Mouse (Mus musculus) hindbrain, embryonic 10.5 days (tissue): ENCODE results near the gene Sned1. TPM values are rescaled to one million over a fixed set of nuclear protein-coding genes. Genes with fewer than 3 reads are reported as not detected.
"Not testable (repeated sequence)": the region's sequence is repeated elsewhere in the genome, so short reads cannot be mapped to it uniquely, and the experiment has no call there.

ENCODE experiments used
- DNase-seq: peaks from one replicate; pipeline ENCODE4 v3.0.0-alpha.2; 2017; ENCODE audit warnings: low spot score
- H3K27ac ChIP-seq: fragments of 300-500 bp; sonication (generic); 2 replicates; pipeline ENCODE4 v1.5.1; 2016; ENCODE audit warnings: mild to moderate bottlenecking, moderate library complexity
- H3K27me3 ChIP-seq: fragments of 300-500 bp; sonication (generic); 2 replicates; pipeline ENCODE4 v1.6.1; 2016; ENCODE audit warnings: mild to moderate bottlenecking; ENCODE audit not compliant: poor library complexity, insufficient read depth, severe bottlenecking
- H3K36me3 ChIP-seq: fragments of 300-500 bp; sonication (generic); 2 replicates; pipeline ENCODE4 v1.6.1; 2016; ENCODE audit warnings: mild to moderate bottlenecking, moderate library complexity
- H3K4me1 ChIP-seq: fragments of 300-500 bp; sonication (generic); replicated peaks from 2 replicates; pipeline ENCODE4 v1.6.1; 2016; ENCODE audit warnings: mild to moderate bottlenecking
- H3K4me3 ChIP-seq: fragments of 300-500 bp; sonication (generic); 2 replicates; pipeline ENCODE4 v1.5.1; 2016; ENCODE audit warnings: mild to moderate bottlenecking, moderate library complexity
- H3K9me3 ChIP-seq: fragments of 300-500 bp; sonication (generic); 2 replicates; pipeline ENCODE4 v1.6.1; 2016; ENCODE audit warnings: mild to moderate bottlenecking, moderate library complexity
- WGBS: fragments of 180-500 bp; shearing (Covaris S2); methylation state at CpG from one replicate; pipeline ENCODE4 v1.1.7; 2016; 5-methylcytosine and 5-hydroxymethylcytosine counted together
- polyA plus RNA-seq: library from polyadenylated mRNA; unstranded; fragments of >200 nt; fragmentation: Nextera tagmentation; extraction: Ambion mirVana; gene quantifications from 2 replicates; pipeline ENCODE4 v1.2.1, GENCODE M21; 2016

Sned1 gene
- polyA plus RNA-seq, 1 experiment from 2014 or later, result 3.4 TPM

GRCm38 (mm10) chr1:93290956-93291355 is 55.3 kb downstream of the Sned1 start:
- no peak overlapping the region for H3K4me3 ChIP-seq
- no peaks in the 10 kb centered on the region for H3K27me3 ChIP-seq
- WGBS, result 81% methylated on average over 4 of the region's 4 CpGs
- no peak for DNase-seq
- H3K36me3 ChIP-seq, result peaks cover 7% of the 10 kb centered on the region
- H3K27ac ChIP-seq, result no peak overlapping the region
- no peaks in the 10 kb centered on the region for H3K9me3 ChIP-seq
- no peaks in the 10 kb centered on the region for H3K4me1 ChIP-seq

DNA sequence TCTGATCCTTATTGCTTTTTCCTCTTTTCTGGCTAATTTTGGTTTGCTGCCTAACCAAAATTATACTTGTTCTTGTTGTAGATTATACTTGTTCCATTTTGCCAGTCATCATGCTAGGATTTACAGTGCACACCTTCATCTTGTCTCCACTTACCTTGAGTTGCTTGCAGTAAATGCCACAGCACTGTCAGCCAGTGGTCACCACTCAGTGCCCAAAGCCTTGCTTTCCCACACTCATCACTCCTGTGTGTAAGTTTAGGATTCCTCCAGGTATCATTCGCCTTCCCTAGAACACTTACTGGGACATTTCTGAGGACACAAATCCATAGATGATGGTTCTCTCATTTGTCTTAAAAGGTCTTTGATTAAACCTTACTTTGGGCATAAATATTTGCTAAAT is 56.0 kb downstream of the Sned1 start:
- Histone ChIP-seq H3K4me3 (no peak overlapping the region), H3K4me1 (no peaks in the 10 kb centered on the region), H3K27me3 (no peaks in the 10 kb centered on the region), H3K36me3 (peaks cover 12% of the 10 kb centered on the region), H3K27ac (no peak overlapping the region), H3K9me3 (no peaks in the 10 kb centered on the region)
- WGBS, result 96% methylated on average over 1 of the region's 1 CpGs
- DNase-seq, result no peak

DNA sequence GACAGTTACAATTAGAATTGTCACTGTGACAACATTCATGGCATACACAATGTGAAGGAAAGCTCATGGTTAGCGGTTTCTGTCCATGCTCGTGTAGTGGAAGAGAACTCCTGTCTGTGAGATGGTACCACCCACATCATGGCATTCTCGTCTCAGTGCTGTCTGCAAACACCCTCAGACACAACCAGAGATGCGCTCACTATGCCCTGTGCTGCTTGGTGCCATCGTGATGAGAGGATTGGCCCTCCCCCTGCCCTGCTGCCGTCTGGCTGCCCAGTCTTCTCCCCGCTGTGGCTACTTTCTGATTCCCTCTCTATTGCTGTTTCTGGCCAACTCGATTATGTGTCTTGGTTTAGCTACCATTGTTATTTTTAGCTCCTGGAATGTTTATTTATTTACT is 56.4 kb downstream of the Sned1 start:
- Histone ChIP-seq H3K36me3 (peaks cover 17% of the 10 kb centered on the region), H3K27me3 (no peaks in the 10 kb centered on the region), H3K4me1 (no peaks in the 10 kb centered on the region), H3K27ac (no peak overlapping the region), H3K4me3 (no peak overlapping the region), H3K9me3 (no peaks in the 10 kb centered on the region)
- 85% methylated on average over 8 of the region's 8 CpGs for WGBS
- DNase-seq, result no peak

GRCm38 (mm10) chr1:93294491-93294890 is 58.9 kb downstream of the Sned1 start:
- not testable (repeated sequence) for H3K4me1 ChIP-seq, H3K27me3 ChIP-seq, H3K9me3 ChIP-seq, H3K27ac ChIP-seq, DNase-seq, H3K4me3 ChIP-seq
- WGBS, result 85% methylated on average over 3 of the region's 3 CpGs
- peaks cover 41% of the 10 kb centered on the region for H3K36me3 ChIP-seq

GRCm38 (mm10) chr1:93299791-93300190 is 64.2 kb downstream of the Sned1 start:
- H3K4me1 ChIP-seq, result peaks cover 7% of the 10 kb centered on the region
- H3K9me3 ChIP-seq, result no peaks in the 10 kb centered on the region
- H3K36me3 ChIP-seq, result peaks cover 94% of the 10 kb centered on the region
- no peaks in the 10 kb centered on the region for H3K27me3 ChIP-seq
- H3K4me3 ChIP-seq, result no peak overlapping the region
- WGBS, result 89% methylated on average over 4 of the region's 4 CpGs
- H3K27ac ChIP-seq, result no peak overlapping the region
- DNase-seq, result no peak

DNA sequence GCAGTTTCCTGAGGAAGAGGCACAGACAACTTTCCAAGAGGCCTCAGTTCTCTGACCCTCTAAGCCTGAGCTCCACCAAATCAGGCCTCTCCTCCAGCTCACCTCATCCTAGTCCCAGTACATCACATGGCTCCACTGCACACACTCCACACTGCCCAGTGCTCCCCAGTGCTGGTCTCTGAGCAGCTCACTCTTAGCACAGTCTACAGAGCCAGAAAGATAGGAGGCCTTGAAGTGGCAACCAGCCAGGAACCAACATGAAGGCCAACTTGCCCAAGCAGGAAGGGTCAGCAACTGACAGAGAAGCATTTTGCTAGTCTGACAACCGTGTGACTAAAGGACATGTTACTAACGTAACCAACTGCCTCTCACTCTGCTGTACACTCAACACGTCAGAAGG is 64.9 kb downstream of the Sned1 start:
- Histone ChIP-seq H3K27me3 (no peaks in the 10 kb centered on the region), H3K9me3 (no peaks in the 10 kb centered on the region), H3K27ac (no peak overlapping the region), H3K4me1 (peaks cover 14% of the 10 kb centered on the region), H3K4me3 (no peak overlapping the region), H3K36me3 (peaks cover 92% of the 10 kb centered on the region)
- DNase-seq, result no peak
- 89% methylated on average over 3 of the region's 3 CpGs for WGBS

- peak; percentile 82 for DNase-seq
- Histone ChIP-seq H3K4me3 (peak within 1 kb of the TSS; percentile 77), H3K27me3 (no peaks in the 10 kb centered on the region), H3K9me3 (no peaks in the 10 kb centered on the region), H3K27ac (peak within 1 kb of the TSS; percentile 86), H3K4me1 (peaks cover 18% of the 10 kb centered on the region), H3K36me3 (peaks cover 64% of the 10 kb centered on the region)
- WGBS, result 7% methylated on average over 36 of the region's 36 CpGs
Observed at GRCm38 (mm10) chr1:93305581-93306337, 70.1 kb downstream of the Sned1 start, which contains the start of gene Mterf4. TSS of gene Mterf4 (minus strand) at chr1:93305915.

DNA sequence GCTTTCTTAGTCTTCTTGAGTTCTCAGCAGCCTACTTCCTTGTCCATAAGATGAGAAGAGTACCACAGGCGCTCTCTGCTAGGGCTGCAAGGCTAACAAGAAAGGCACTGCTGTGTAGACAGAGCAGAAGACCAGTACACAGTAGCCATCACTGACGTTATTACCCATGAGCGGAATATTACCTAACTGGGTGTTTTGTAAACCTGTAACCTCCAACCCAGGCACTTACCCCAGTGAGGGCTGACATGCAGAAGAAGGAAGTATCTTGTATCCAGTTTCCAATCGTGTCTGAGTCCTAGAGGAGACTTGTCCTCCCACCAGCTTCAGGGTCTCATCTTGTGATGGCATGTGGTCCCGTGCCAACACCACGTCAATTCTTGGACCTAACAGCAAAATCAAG is 88.3 kb downstream of the Sned1 start:
- H3K4me1 ChIP-seq, result no peaks in the 10 kb centered on the region
- 94% methylated on average over 6 of the region's 6 CpGs for WGBS

GRCm38 (mm10) chr1:93326446-93326845 is 90.8 kb downstream of the Sned1 start:
- no peak overlapping the region for H3K27ac ChIP-seq
- DNase-seq, result no peak
- no peaks in the 10 kb centered on the region for H3K9me3 ChIP-seq
- H3K36me3 ChIP-seq, result peaks cover 99% of the 10 kb centered on the region
- H3K4me3 ChIP-seq, result no peak overlapping the region
- H3K27me3 ChIP-seq, result no peaks in the 10 kb centered on the region
- 89% methylated on average over 3 of the region's 3 CpGs for WGBS
- H3K4me1 ChIP-seq, result peaks cover 9% of the 10 kb centered on the region

More for the DNA sequence above, 88.3 kb downstream of the Sned1 start:
- no peak for DNase-seq
- Histone ChIP-seq H3K4me3 (no peak overlapping the region), H3K27me3 (no peaks in the 10 kb centered on the region), H3K36me3 (peaks cover 99% of the 10 kb centered on the region), H3K27ac (no peak overlapping the region), H3K9me3 (no peaks in the 10 kb centered on the region)

DNA sequence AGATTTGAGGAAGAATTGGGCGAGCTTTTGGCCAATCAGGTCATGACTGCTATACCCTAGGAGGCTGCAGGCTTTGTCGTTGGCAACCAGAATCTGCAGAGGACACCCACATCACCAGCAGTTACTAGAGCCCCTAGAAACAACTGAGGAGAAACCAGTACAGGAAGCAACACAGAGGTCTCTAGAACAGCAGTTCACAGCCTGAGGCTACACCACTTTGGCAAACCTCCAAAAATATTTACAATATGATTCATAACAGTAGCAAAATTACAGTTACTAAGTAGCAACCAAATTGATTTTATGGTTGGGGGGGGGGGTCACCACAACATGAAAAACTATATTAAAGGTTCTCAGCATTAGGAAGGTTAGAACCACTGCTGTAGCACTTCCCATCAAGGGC is 99.0 kb downstream of the Sned1 start:
- Histone ChIP-seq H3K4me3 (no peak overlapping the region), H3K36me3 (peaks cover 79% of the 10 kb centered on the region), H3K4me1 (peaks cover 4% of the 10 kb centered on the region; the same call in 1 of the 2 replicates), H3K27ac (no peak overlapping the region), H3K9me3 (no peaks in the 10 kb centered on the region), H3K27me3 (no peaks in the 10 kb centered on the region)
- no peak for DNase-seq
- 79% methylated on average over 2 of the region's 2 CpGs for WGBS

DNA sequence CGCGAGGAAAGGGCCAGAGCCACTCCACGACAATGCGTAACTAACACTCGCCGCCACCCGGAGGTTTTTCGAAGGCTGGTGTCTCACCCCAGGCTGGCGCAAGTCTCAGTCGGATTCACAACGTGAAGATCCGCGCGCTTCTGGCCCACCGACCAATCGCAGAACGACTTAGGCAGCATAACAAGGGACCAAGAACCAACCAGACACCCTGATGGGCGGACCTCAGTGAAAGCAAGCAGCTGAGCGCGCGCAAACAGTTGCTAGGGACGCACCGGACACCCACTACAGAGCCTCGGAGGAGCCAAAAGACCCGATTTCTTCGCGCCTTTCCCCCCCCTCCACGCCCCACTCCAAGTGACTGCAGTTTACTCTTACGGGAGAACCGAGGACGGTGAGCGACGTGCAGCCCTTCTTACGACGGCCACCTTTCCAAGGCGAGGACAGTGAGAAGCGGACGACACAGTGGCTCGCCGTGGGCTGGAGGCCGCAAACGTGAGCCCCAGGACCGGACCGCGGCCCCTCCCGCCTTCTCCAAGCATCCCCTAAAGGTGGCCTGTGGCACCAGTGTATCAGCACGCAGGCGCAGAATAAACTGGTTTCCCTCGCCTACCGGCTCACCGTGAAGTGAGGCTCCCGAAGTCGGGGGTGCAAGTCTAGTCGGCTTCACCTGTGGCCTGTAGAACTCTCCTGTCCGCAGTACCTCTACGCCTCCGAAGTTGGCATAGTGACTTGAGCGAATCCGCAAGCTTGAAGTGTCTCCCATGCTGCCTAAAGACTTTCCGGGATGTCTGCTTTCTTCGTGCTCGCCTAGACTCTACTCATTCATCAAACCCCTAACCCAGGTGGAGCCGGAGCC is 107.2 kb downstream of the Sned1 start, which contains the start of the genes Ppp1r7 and Pask:
Gene Ppp1r7, plus strand, starts transcription at position 207 of the 856 bp plus-strand sequence.
Gene Pask, minus strand, starts transcription at position 835 of the 856 bp plus-strand sequence.
- Histone ChIP-seq H3K36me3 (peaks cover 23% of the 10 kb centered on the region), H3K4me1 (peaks cover 24% of the 10 kb centered on the region)
- under 1% methylated on average over 63 of the region's 63 CpGs for whole genome bisulfite sequencing

DNA sequence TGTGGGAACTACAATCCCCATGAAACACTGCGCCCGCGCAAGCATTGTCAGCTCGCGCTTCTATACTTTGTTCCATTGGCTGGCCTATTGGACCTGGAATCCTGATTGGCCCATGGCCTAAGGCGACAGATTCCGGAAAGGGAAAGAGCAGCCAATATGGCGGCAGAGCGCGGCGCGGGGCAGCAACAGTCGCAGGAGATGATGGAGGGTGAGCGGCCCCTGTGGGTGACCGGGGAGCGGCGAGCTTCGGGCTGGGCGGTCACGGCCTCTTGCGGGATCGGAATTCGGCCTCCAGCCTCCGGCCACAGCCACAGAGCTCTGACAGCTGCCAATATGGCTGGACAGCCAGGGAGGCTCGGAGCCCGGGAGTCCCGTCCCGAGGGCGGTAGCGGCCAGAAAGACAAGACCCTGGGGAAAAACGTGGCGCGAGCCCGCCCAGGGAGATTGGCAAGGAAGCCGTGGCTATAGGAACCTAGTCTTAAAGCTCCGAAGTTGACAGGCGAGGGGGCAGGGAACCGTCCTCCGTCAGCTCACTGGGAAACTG is 107.9 kb downstream of the Sned1 start:
- Histone ChIP-seq H3K4me3 (peak overlapping the region; percentile 96), H3K4me1 (peaks cover 24% of the 10 kb centered on the region), H3K27me3 (no peaks in the 10 kb centered on the region), H3K27ac (peak overlapping the region; percentile 92), H3K36me3 (peaks cover 30% of the 10 kb centered on the region), H3K9me3 (no peaks in the 10 kb centered on the region)
- peak; percentile 94 for DNase-seq
- WGBS, result under 1% methylated on average over 39 of the region's 39 CpGs

More for the DNA sequence above, 107.2 kb downstream of the Sned1 start, which contains the start of the genes Ppp1r7 and Pask:
- DNase-seq, result peak; percentile 98
- Histone ChIP-seq H3K4me3 (peak within 1 kb of the TSS; percentile 96), H3K27ac (peak within 1 kb of the TSS; percentile 92), H3K9me3 (no peaks in the 10 kb centered on the region), H3K27me3 (no peaks in the 10 kb centered on the region)
